In genomic region chr16:10976202-10976631, GRCm38 (mm10) we compare ENCODE assay signal across 8 mouse cellular contexts.
DNase-seq lines count a peak whose midpoint lies in the region; ATAC-seq and TF ChIP-seq lines count a peak whose summit lies in the region.

No protein-coding gene starts in this region.

- no peak overlapping the region for H3K4me3 ChIP-seq in neural tube, embryonic 15.5 days (replicated peaks)
- no peak overlapping the region for H3K4me3 ChIP-seq in limb, embryonic 15.5 days
- H3K4me3 ChIP-seq in small intestine, adult 2 months (ENCODE audit: low read depth, low read length): no peak overlapping the region
- H3K4me3 ChIP-seq in midbrain, embryonic 11.5 days (ENCODE audit: low read depth, low read length): no peak overlapping the region

- intact Hi-C loops in left cerebral cortex, postnatal 4 days (cut with DNase I): no loop called here

- no peaks in the 10 kb centered on the region for H3K9me3 ChIP-seq in neural tube, embryonic 15.5 days (replicated peaks)
- no peaks in the 10 kb centered on the region for H3K9me3 ChIP-seq in limb, embryonic 15.5 days
- H3K9me3 ChIP-seq in midbrain, embryonic 11.5 days (ENCODE audit: control insufficient read depth, low read length): no peaks in the 10 kb centered on the region

- no peak overlapping the region for H3K4me2 ChIP-seq in neural tube, embryonic 15.5 days
- H3K4me2 ChIP-seq in limb, embryonic 15.5 days: no peak overlapping the region
- H3K4me2 ChIP-seq in midbrain, embryonic 11.5 days: no peak overlapping the region

- H3K27ac ChIP-seq in neural tube, embryonic 15.5 days (replicated peaks): no peak overlapping the region
- 0 out of 2 replicates have a peak overlapping the region, but pooled peaks have one; percentile 29 for H3K27ac ChIP-seq in limb, embryonic 15.5 days
- peak overlapping the region; percentile 23 for H3K27ac ChIP-seq in small intestine, adult 2 months (ENCODE audit: insufficient read depth, low read depth, low read length)
- no peak overlapping the region for H3K27ac ChIP-seq in midbrain, embryonic 11.5 days (ENCODE audit: low read depth, low read length)

- no peak for ATAC-seq in neural tube, embryonic 15.5 days (ENCODE audit: low FRiP score)
- ATAC-seq in limb, embryonic 15.5 days (ENCODE audit: insufficient number of reproducible peaks, low FRiP score, low TSS enrichment, low read depth): no peak
- no peak for ATAC-seq in midbrain, embryonic 11.5 days (ENCODE audit: low FRiP score)

- TF ChIP-seq CTCF in small intestine, adult 2 months (IDR thresholded peaks at IDR 0.05; ENCODE audit: extremely low read depth, insufficient read length, insufficient replicate concordance, low read depth, low read length): no peak

- no peak for TF ChIP-seq POLR2A in small intestine, adult 2 months (IDR thresholded peaks at IDR 0.05; ENCODE audit: low read depth, low read length)

- H3K4me1 ChIP-seq in neural tube, embryonic 15.5 days: peaks cover 21% of the 10 kb centered on the region
- peaks cover 33% of the 10 kb centered on the region for H3K4me1 ChIP-seq in limb, embryonic 15.5 days
- H3K4me1 ChIP-seq in small intestine, adult 2 months (ENCODE audit: control insufficient read depth, insufficient read depth, insufficient read length, low read length): peaks cover 29% of the 10 kb centered on the region
- peaks cover 10% of the 10 kb centered on the region for H3K4me1 ChIP-seq in midbrain, embryonic 11.5 days (ENCODE audit: control insufficient read depth, insufficient read depth, low read length)

- no peaks in the 10 kb centered on the region for H3K27me3 ChIP-seq in neural tube, embryonic 15.5 days (replicated peaks)
- H3K27me3 ChIP-seq in limb, embryonic 15.5 days: no peaks in the 10 kb centered on the region
- H3K27me3 ChIP-seq in small intestine, adult 2 months (ENCODE audit: control insufficient read depth, insufficient read depth, low read length): no peaks in the 10 kb centered on the region
- no peaks in the 10 kb centered on the region for H3K27me3 ChIP-seq in midbrain, embryonic 11.5 days (ENCODE audit: control insufficient read depth, insufficient read depth, low read length)

- DNase-seq in neural tube, embryonic 10.5 days (ENCODE audit: extremely low spot score, low spot score): peak; percentile 34
- peak; percentile 44 for DNase-seq in heart, adult 8-10 months (ENCODE audit: low spot score)
- no peak for DNase-seq in urinary bladder, adult 2 months (ENCODE audit: low spot score)
- DNase-seq in midbrain, embryonic 11.5 days (ENCODE audit: low spot score, missing footprints): no peak
- no peak for DNase-seq in left cerebral cortex, postnatal 4 days

- WGBS in neural tube, embryonic 15.5 days: 65% methylated on average over 11 of the region's 11 CpGs
- 66% methylated on average over 11 of the region's 11 CpGs for WGBS in limb, embryonic 15.5 days
- 70% methylated on average over 11 of the region's 11 CpGs for WGBS in small intestine, adult 2 months
- 74% methylated on average over 11 of the region's 11 CpGs for WGBS in midbrain, embryonic 11.5 days

- no peaks in the 10 kb centered on the region for H3K36me3 ChIP-seq in neural tube, embryonic 15.5 days
- no peaks in the 10 kb centered on the region for H3K36me3 ChIP-seq in limb, embryonic 15.5 days
- H3K36me3 ChIP-seq in small intestine, adult 2 months (ENCODE audit: control insufficient read depth, insufficient read depth, low read length): peaks cover 12% of the 10 kb centered on the region
- H3K36me3 ChIP-seq in midbrain, embryonic 11.5 days (ENCODE audit: control insufficient read depth, insufficient read depth, low read length): no peaks in the 10 kb centered on the region

- H3K9ac ChIP-seq in neural tube, embryonic 15.5 days (replicated peaks): no peak overlapping the region
- no peak overlapping the region for H3K9ac ChIP-seq in limb, embryonic 15.5 days
- H3K9ac ChIP-seq in midbrain, embryonic 11.5 days (ENCODE audit: low read length): no peak overlapping the region

Comparison
In these comparisons a context has a peak if more than half of its experiments do, and no peak if none do; other contexts are left out.
1. DNase-seq: peak in neural tube, embryonic 10.5 days (single experiment) and heart, adult 8-10 months (single experiment); none in urinary bladder, adult 2 months (single experiment), midbrain, embryonic 11.5 days (single experiment) and left cerebral cortex, postnatal 4 days (single experiment).
2. H3K27ac ChIP-seq: peak in limb, embryonic 15.5 days (single experiment) and small intestine, adult 2 months (single experiment); none in neural tube, embryonic 15.5 days (single experiment) and midbrain, embryonic 11.5 days (single experiment).